Mouse (Mus musculus) hindbrain, embryonic 16.5 days (tissue): ENCODE measurements around the gene Tomm40. TPM values are rescaled to one million over a fixed set of nuclear protein-coding genes. Genes with fewer than 3 reads are reported as not detected.
A peak's percentile ranks its signal among the peaks of the same experiment; 100 is the strongest.

Source experiments
- ATAC-seq: fragments of 200-750 bp; cut with Nextera tagmentation; 2 replicates; pipeline ENCODE4 v1.8.0; 2017; ENCODE audit warnings: moderate TSS enrichment, moderate library complexity
- H3K27ac ChIP-seq: fragments of 300-500 bp; sonication (generic); 2 replicates; pipeline ENCODE4 v1.5.1; 2014; ENCODE audit warnings: low read depth, mild to moderate bottlenecking, control low read depth, low read length, moderate library complexity
- H3K27me3 ChIP-seq: fragments of 300-500 bp; sonication (generic); replicated peaks from 2 replicates; pipeline ENCODE4 v1.6.1; 2014; ENCODE audit warnings: low read length; ENCODE audit not compliant: control insufficient read depth, insufficient read depth
- H3K36me3 ChIP-seq: fragments of 300-500 bp; sonication (generic); 2 replicates; pipeline ENCODE4 v1.6.1; 2014; ENCODE audit warnings: mild to moderate bottlenecking, low read length, moderate library complexity, mixed read lengths; ENCODE audit not compliant: control insufficient read depth, insufficient read depth
- H3K4me1 ChIP-seq: fragments of 300-500 bp; sonication (generic); 2 replicates; pipeline ENCODE4 v1.6.1; 2014; ENCODE audit warnings: low read depth, low read length; ENCODE audit not compliant: control insufficient read depth, insufficient read depth
- H3K4me2 ChIP-seq: fragments of 300-500 bp; sonication (generic); 2 replicates; pipeline ENCODE4 v1.6.1; 2014; ENCODE audit warnings: mild to moderate bottlenecking, low read length, control low read depth, moderate library complexity
- H3K4me3 ChIP-seq: fragments of 300-500 bp; sonication (generic); 2 replicates; pipeline ENCODE4 v1.5.1; 2014; ENCODE audit warnings: mild to moderate bottlenecking, low read length, control low read depth, moderate library complexity
- H3K9ac ChIP-seq: fragments of 300-500 bp; sonication (generic); 2 replicates; pipeline ENCODE4 v1.6.1; 2014; ENCODE audit warnings: low read depth, mild to moderate bottlenecking, control low read depth, low read length, moderate library complexity
- H3K9me3 ChIP-seq: fragments of 300-500 bp; sonication (generic); 2 replicates; pipeline ENCODE4 v1.6.1; 2014; ENCODE audit warnings: mild to moderate bottlenecking, low read length, moderate library complexity; ENCODE audit not compliant: control insufficient read depth
- WGBS: fragments of 180-500 bp; shearing (Covaris S2); extraction: QIAGEN DNeasy Blood & Tissue Kit; methylation state at CpG from one replicate; pipeline ENCODE4 v1.1.7; 2014; 5-methylcytosine and 5-hydroxymethylcytosine counted together
- polyA plus RNA-seq: library from polyadenylated mRNA; unstranded; fragments of >200 nt; fragmentation: Nextera tagmentation; extraction: Ambion mirVana; gene quantifications from 2 replicates; pipeline ENCODE4 v1.2.1, GENCODE M21; 2015

Tomm40 gene
- polyA plus RNA-seq, 1 experiment from 2014 or later, result 134 TPM

DNA sequence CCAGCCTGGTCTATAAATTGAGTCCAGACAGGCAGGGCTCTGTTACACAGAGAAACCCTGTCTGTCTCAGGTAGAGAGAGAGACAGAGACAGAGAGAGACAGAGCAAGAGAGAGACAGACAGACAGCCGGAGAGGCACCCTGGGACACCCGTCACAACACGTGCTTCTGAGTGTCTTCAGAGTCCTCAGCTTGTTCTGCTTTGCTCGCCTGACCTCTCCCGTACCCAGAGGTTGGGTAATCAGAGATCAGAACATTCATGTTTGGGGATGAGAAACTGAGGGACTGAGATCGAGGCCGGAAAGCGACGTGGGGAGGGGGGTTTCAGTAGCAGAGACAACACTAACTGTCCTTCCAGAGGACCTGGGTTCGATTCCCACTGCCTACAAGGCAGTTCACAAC lies 39.4 kb downstream of the Tomm40 start:
- no peaks in the 10 kb centered on the region for H3K36me3 ChIP-seq
- no peak overlapping the region for H3K4me2 ChIP-seq
- H3K27me3 ChIP-seq, result no peaks in the 10 kb centered on the region
- no peak overlapping the region for H3K4me3 ChIP-seq
- no peak overlapping the region for H3K27ac ChIP-seq
- no peak overlapping the region for H3K9ac ChIP-seq
- H3K9me3 ChIP-seq, result no peaks in the 10 kb centered on the region
- no peak for ATAC-seq
- 82% methylated on average over 10 of the region's 10 CpGs for WGBS
- H3K4me1 ChIP-seq, result no peaks in the 10 kb centered on the region

- no peaks in the 10 kb centered on the region for H3K36me3 ChIP-seq
- no peak for ATAC-seq
- no peak overlapping the region for H3K4me2 ChIP-seq
- H3K27ac ChIP-seq, result no peak overlapping the region
- WGBS, result 69% methylated on average over 14 of the region's 14 CpGs
- no peaks in the 10 kb centered on the region for H3K27me3 ChIP-seq
- no peak overlapping the region for H3K4me3 ChIP-seq
- H3K9ac ChIP-seq, result no peak overlapping the region
- 0 out of 2 replicates have a peak, but pooled peaks cover 2% of the 10 kb centered on the region for H3K4me1 ChIP-seq
- no peaks in the 10 kb centered on the region for H3K9me3 ChIP-seq
Measured at GRCm38 (mm10) chr7:19673083-19673699, 42.0 kb downstream of the Tomm40 start.

DNA sequence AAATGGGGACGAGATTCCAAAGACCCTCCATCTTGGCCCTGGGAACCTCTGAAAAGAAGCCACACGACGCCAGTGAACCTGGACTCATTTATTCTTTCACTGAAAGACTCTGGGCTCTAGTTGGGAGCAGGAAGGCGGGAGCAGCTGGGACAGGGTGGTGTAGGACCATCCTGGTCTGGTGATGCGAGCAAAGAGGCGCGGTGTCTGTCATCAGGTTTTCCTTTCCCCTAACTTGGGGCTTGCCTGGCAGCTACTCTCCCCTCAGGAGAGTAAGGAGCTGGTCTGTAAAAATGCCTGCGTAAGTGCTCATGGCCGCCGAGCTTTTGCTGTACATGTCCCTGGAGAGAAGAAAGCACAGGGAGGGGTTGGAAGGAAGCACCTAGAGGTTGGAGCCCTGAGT lies 43.7 kb downstream of the Tomm40 start:
- Histone ChIP-seq H3K9ac (no peak overlapping the region), H3K4me3 (no peak overlapping the region), H3K9me3 (no peaks in the 10 kb centered on the region), H3K27ac (no peak overlapping the region), H3K27me3 (no peaks in the 10 kb centered on the region), H3K4me1 (0 out of 2 replicates have a peak, but pooled peaks cover 2% of the 10 kb centered on the region), H3K4me2 (no peak overlapping the region), H3K36me3 (no peaks in the 10 kb centered on the region)
- ATAC-seq, result no peak
- 64% methylated on average over 10 of the region's 10 CpGs for WGBS

DNA sequence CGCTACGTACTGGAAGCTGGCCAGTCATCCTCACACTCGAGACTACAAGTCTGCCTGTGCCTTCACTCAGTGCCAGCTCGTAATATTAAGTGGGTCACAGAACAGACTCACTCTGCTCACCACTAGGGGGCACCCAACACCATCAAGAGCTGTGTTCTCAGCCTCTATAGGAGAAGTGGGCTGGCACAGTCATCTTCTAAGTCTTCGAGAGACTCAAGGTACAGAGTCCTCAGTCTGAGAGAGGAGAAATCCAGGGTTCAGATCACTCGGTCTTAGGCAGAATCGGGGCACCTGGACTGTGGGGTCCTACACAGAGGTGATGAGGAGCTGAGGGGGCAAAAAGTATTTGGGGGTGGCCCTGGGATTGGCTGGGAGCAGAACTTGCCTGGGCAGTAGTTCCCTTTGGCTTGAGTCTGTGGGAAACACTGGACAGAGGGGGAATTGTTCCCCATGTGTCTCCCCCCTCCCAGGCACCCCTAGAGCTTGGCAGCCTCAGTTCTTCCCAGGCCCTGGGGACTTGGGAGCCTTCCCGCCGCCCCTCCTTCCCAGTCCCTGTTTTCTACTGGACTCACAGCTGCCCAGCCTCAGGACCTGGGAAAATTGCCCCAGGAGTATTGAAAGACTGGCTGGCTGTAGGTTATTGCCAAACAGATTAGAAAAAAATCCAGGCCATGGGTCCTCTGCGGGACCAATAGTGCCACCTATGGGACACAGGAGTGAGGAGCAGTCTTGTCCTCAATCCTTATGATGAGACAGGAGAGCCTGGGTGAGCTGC lies 46.1 kb downstream of the Tomm40 start:
- peak overlapping the region; percentile 39 for H3K4me2 ChIP-seq
- no peaks in the 10 kb centered on the region for H3K27me3 ChIP-seq
- peak overlapping the region; percentile 72 for H3K27ac ChIP-seq
- H3K4me1 ChIP-seq, result peaks cover 8% of the 10 kb centered on the region
- no peaks in the 10 kb centered on the region for H3K36me3 ChIP-seq
- 5% methylated on average over 10 of the region's 10 CpGs for WGBS
- peak overlapping the region; percentile 31; the same call in 1 of the 2 replicates for H3K9ac ChIP-seq
- no peaks in the 10 kb centered on the region for H3K9me3 ChIP-seq
- H3K4me3 ChIP-seq, result no peak overlapping the region
- peak; percentile 79 for ATAC-seq

DNA sequence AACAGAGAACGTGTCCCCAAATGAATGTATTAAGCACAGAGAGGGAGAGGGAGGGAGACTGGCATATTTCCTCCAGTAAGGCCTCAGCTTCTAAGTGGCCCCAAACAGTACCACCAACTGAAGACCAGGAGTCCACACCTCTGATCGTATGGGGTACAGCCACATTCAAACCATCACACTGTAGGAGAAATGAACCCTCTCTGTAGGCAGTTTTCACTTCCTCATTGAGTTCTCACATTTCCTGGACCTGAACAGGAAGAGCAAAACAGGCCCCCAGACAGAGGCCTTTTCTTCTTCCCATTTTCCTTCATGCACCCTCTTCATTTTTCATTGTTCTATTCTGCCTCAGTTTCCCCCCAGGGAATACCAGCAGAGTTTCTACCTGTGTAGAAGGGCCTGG lies 47.8 kb downstream of the Tomm40 start:
- ATAC-seq, result no peak
- H3K27me3 ChIP-seq, result no peaks in the 10 kb centered on the region
- no peak overlapping the region for H3K4me2 ChIP-seq
- peaks cover 19% of the 10 kb centered on the region for H3K4me1 ChIP-seq
- WGBS, result 83% methylated on average over 2 of the region's 2 CpGs
- no peak overlapping the region for H3K27ac ChIP-seq
- no peak overlapping the region for H3K9ac ChIP-seq
- no peaks in the 10 kb centered on the region for H3K9me3 ChIP-seq
- H3K36me3 ChIP-seq, result no peaks in the 10 kb centered on the region
- H3K4me3 ChIP-seq, result no peak overlapping the region

DNA sequence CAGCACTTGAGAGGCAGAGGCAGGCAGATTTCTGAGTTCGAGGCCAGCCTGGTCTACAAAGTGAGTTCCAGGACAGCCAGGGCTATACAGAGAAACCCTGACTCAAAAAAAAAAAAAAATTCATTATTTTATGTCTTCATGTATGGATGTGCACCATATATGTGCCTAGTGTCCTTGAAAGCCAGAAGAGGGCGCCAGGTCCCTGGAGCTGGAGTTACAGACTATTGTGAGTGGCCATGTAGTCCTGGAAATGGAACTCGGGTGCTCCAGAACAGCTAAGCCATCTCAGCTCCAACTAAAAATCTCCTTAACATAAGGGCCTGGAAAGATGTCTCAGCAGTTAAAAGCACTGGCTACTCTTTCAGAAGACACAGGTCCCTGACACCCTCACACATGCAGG lies 48.5 kb downstream of the Tomm40 start:
- Histone ChIP-seq H3K4me2 (no peak overlapping the region), H3K4me1 (peaks cover 19% of the 10 kb centered on the region), H3K36me3 (no peaks in the 10 kb centered on the region), H3K4me3 (no peak overlapping the region), H3K27ac (no peak overlapping the region), H3K9ac (no peak overlapping the region), H3K27me3 (no peaks in the 10 kb centered on the region), H3K9me3 (no peaks in the 10 kb centered on the region)
- no peak for ATAC-seq
- 65% methylated on average over 3 of the region's 3 CpGs for WGBS

DNA sequence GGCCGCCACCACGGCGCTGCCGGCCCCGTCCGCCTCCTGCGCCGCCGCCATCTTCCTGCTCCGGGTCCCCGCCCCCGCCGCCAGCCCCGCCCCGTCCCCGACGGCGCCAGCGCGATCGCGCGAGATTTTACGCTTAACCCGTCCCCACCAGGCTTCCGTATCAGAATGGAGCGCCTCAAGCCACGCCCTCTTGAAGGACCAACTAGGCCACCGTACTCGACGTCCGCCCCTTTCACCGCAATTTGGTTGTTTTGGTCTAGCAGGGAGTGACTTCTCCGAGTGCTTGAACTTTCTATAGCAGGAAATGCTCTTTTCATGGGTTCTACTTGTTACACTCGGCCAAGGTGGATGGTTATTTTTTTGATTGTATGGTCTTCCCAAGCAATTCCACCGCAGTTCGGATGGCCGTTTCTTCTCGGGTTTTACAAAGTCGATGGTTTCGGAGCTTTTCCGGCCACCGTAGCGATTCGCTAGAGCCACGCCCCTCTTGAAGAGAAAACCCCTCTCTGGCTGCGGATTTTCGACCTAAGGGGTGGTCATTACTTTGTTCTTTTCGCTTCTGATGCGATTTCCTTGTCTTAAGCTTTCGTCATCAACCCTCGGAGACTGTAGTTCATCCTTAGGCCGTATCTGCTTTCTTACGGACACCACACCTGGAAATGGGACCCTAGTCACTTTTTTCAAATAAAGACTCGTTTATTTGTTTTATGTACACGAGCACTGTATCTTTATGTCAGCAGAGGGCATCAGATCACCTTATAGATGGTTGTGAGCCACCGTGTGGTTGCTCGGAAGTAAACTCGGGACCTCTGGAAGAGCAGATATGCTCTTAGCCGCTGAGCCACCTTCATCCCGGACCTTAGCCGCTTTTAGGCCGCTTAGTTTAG lies 50.0 kb downstream of the Tomm40 start, which contains the start of gene Clptm1:
TSS of gene Clptm1 (minus strand) at position 79 of the 887 bp plus-strand sequence.
- H3K36me3 ChIP-seq, result no peaks in the 10 kb centered on the region
- H3K4me2 ChIP-seq, result peak within 1 kb of the TSS; percentile 86
- peak within 1 kb of the TSS; percentile 88 for H3K27ac ChIP-seq
- peaks cover 19% of the 10 kb centered on the region for H3K4me1 ChIP-seq
- no peaks in the 10 kb centered on the region for H3K27me3 ChIP-seq
- ATAC-seq, result peak; percentile 81
- H3K9ac ChIP-seq, result peak within 1 kb of the TSS; percentile 96
- H3K9me3 ChIP-seq, result no peaks in the 10 kb centered on the region
- peak within 1 kb of the TSS; percentile 95 for H3K4me3 ChIP-seq
- WGBS, result under 1% methylated on average over 63 of the region's 63 CpGs

GRCm38 (mm10) chr7:19664455-19664954 lies 50.7 kb downstream of the Tomm40 start:
- Histone ChIP-seq H3K4me2 (peak overlapping the region; percentile 86), H3K4me1 (peaks cover 19% of the 10 kb centered on the region), H3K27ac (peak overlapping the region; percentile 72), H3K27me3 (no peaks in the 10 kb centered on the region), H3K36me3 (no peaks in the 10 kb centered on the region), H3K9me3 (no peaks in the 10 kb centered on the region), H3K9ac (peak overlapping the region; percentile 96), H3K4me3 (peak overlapping the region; percentile 95)
- peak; percentile 53 for ATAC-seq
- WGBS, result under 1% methylated on average over 33 of the region's 37 CpGs
